ENCODE assay signal across 21 mouse cellular contexts in the genomic region with DNA sequence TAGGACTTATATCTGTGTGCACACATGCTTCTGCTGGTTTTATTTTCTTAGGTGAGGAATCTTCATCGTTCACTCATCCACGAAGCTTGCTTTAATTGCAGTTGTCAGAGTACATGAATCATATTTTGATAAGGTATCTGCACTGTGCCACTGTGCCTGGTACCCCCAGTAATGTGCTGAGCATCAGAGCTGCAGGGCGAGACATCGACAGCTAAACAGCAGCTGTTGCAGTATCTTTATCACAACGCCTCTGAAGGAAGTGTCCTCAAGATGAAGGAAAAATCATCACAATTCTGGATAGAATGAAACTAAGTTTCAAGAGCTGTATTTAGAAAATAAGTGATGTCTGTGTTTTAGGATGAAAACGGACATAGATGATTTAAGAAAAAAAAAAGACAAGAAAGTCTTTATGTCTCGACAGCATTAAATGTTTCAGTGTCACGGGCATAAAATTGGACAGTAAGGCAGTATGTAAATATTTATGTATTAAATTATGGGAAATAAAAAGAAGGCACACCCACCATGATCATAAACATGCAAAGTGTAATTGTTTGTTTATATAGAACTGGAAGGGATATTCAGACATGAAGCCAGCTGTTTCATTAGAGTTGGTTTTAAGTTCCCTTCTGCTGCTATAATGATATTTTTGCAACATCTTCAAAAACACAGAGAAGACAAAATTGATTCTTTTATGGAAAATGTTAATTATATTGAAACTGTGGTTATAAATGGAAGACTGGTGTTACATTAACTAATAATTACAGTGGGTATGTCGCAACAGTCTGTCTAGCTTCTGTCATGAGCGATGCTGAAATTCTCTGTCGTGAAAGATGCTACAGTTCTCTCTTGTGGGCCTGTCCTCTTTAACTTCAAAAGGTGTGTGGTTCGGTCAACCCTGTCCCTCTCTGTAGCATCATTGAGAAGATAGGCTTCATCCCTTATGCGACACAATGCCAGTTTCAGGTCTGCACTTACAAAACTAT.
"Had no signal": no experiment of that assay in that cellular context is flagged by ENCODE, and none has a peak within 500 bp of the region (broad histone marks: within the 10 kb centered on the region; RNA-seq: fewer than 3 reads in every experiment).

No protein-coding gene starts in this region.

- H3K9me3 ChIP-seq: hindbrain, embryonic 15.5 days; intestine, embryonic 15.5 days; kidney, embryonic 15.5 days; limb, embryonic 10.5 days; limb, embryonic 13.5 days; megakaryocyte, embryonic 14.5 days; midbrain, embryonic 10.5 days; midbrain, embryonic 13.5 days; neural tube, embryonic 13.5 days; stomach, embryonic 15.5 days had no signal

- H3K4me2 ChIP-seq: hindbrain, embryonic 15.5 days; intestine, embryonic 15.5 days; kidney, embryonic 15.5 days; limb, embryonic 13.5 days; midbrain, embryonic 13.5 days; neural tube, embryonic 13.5 days; stomach, embryonic 15.5 days had no signal

- H3K9ac ChIP-seq: hindbrain, embryonic 15.5 days; intestine, embryonic 15.5 days; kidney, embryonic 15.5 days; limb, embryonic 13.5 days; liver, embryonic 14.5 days; midbrain, embryonic 13.5 days; neural tube, embryonic 13.5 days; stomach, embryonic 15.5 days had no signal

- H3K4me1 ChIP-seq: intestine, embryonic 15.5 days; limb, embryonic 13.5 days; midbrain, embryonic 13.5 days; stomach, embryonic 15.5 days had no signal

- H3K4me3 ChIP-seq: hindbrain, embryonic 15.5 days; intestine, embryonic 15.5 days; kidney, embryonic 15.5 days; limb, embryonic 10.5 days; limb, embryonic 13.5 days; megakaryocyte, embryonic 14.5 days; midbrain, embryonic 10.5 days; midbrain, embryonic 13.5 days; neural tube, embryonic 13.5 days; stomach, embryonic 15.5 days had no signal

- H3K27ac ChIP-seq: hindbrain, embryonic 15.5 days; intestine, embryonic 15.5 days; kidney, embryonic 15.5 days; limb, embryonic 10.5 days; limb, embryonic 13.5 days; liver, embryonic 14.5 days; midbrain, embryonic 10.5 days; midbrain, embryonic 13.5 days; neural tube, embryonic 13.5 days; stomach, embryonic 15.5 days had no signal

- DNase-seq: kidney, adult 11 months; kidney, adult 8-10 months; kidney, postnatal 25 days; lung, adult 18-20 months; lung, postnatal 36 days; retina, postnatal 1 day; right cerebral cortex, postnatal 25 days; spleen, adult 18-20 months; thymus, postnatal 25 days had no signal

- ATAC-seq: intestine, embryonic 15.5 days; midbrain, embryonic 13.5 days; midbrain, embryonic 16.5 days had no signal

- H3K36me3 ChIP-seq: hindbrain, embryonic 15.5 days; intestine, embryonic 15.5 days; kidney, embryonic 15.5 days; limb, embryonic 10.5 days; limb, embryonic 13.5 days; midbrain, embryonic 10.5 days; midbrain, embryonic 13.5 days; neural tube, embryonic 13.5 days; stomach, embryonic 15.5 days had no signal

- H3K27me3 ChIP-seq: hindbrain, embryonic 15.5 days; intestine, embryonic 15.5 days; kidney, embryonic 15.5 days; limb, embryonic 13.5 days; megakaryocyte, embryonic 14.5 days; midbrain, embryonic 13.5 days; neural tube, embryonic 13.5 days; stomach, embryonic 15.5 days had no signal
